Mouse (Mus musculus) CH12.LX (cell line): ENCODE data around the gene Padi1. TPM values are rescaled to one million over a fixed set of nuclear protein-coding genes. Genes with fewer than 3 reads are reported as not detected.

Experiments used
- DNase-seq: peaks from one replicate; pipeline ENCODE4 v3.0.0-alpha.2; 2013; ENCODE audit errors: extremely low read depth
- H3K27ac ChIP-seq: 2 replicates; pipeline ENCODE4 v1.5.1; 2012; ENCODE audit warnings: low read depth, mild to moderate bottlenecking, control low read depth, moderate library complexity; ENCODE audit not compliant: insufficient read depth
- H3K27me3 ChIP-seq: replicated peaks from 2 replicates; pipeline ENCODE3; 2012; ENCODE audit warnings: inconsistent platforms
- H3K36me3 ChIP-seq, 2 experiments: replicated peaks in 1 of 2; 2 replicates each; pipeline versions ENCODE3 to v1.6.1; 2012; ENCODE audit warnings: inconsistent platforms in 1 of 2, low read length in 1 of 2, mild to moderate bottlenecking in 1 of 2, mixed read lengths in 1 of 2, moderate library complexity in 1 of 2; ENCODE audit not compliant: control insufficient read depth in 1 of 2, insufficient read depth in 1 of 2
- H3K4me1 ChIP-seq, 2 experiments: 2 replicates each; pipeline ENCODE4 v1.6.1; 2012; ENCODE audit warnings: inconsistent platforms in 1 of 2, moderate library complexity in 1 of 2; ENCODE audit not compliant: insufficient read depth in 2 of 2, control insufficient read depth in 1 of 2
- H3K4me2 ChIP-seq: 2 replicates; pipeline ENCODE4 v1.6.1; 2012; ENCODE audit warnings: low read depth, mild to moderate bottlenecking, control low read depth; ENCODE audit not compliant: poor library complexity, insufficient read depth, severe bottlenecking
- H3K4me3 ChIP-seq, 3 experiments: fragments of 150-350 bp in 1 of 3; sonication (generic) in 1 of 3; replicated peaks in 1 of 3; 2 replicates each; pipeline versions ENCODE3 to v1.5.1; 2011 to 2012; ENCODE audit warnings: low read depth in 2 of 3, low read length in 2 of 3, mild to moderate bottlenecking in 2 of 3, moderate library complexity in 2 of 3, control low read depth in 1 of 3, improper control_type of control experiment in 1 of 3, inconsistent platforms in 1 of 3, mixed read lengths in 1 of 3; ENCODE audit not compliant: poor library complexity in 1 of 3
- H3K79me2 ChIP-seq: replicated peaks from 2 replicates; pipeline ENCODE4 v1.6.1; 2012; ENCODE audit warnings: mild to moderate bottlenecking, moderate library complexity; ENCODE audit not compliant: control insufficient read depth, poor library complexity, insufficient read depth, severe bottlenecking; ENCODE audit errors: extremely low read depth
- H3K9ac ChIP-seq: 2 replicates; pipeline ENCODE4 v1.6.1; 2012; ENCODE audit warnings: low read depth, mild to moderate bottlenecking, control low read depth, moderate library complexity; ENCODE audit not compliant: insufficient read depth
- H3K9me3 ChIP-seq: replicated peaks from 2 replicates; pipeline ENCODE3; 2012; ENCODE audit warnings: low read length, inconsistent platforms, mixed read lengths
- BHLHE40 ChIP-seq: IDR thresholded peaks from 2 replicates; pipeline ENCODE4 v1.6.1; 2011; ENCODE audit warnings: mild to moderate bottlenecking, low read depth, low read length, improper control_type of control experiment
- CHD1 ChIP-seq: IDR thresholded peaks from 2 replicates; pipeline ENCODE4 v1.6.1; 2012; ENCODE audit warnings: low read depth, low read length, improper control_type of control experiment, inconsistent platforms
- CHD2 ChIP-seq: IDR thresholded peaks from 2 replicates; pipeline ENCODE4 v1.6.1; 2011; ENCODE audit warnings: low read length, improper control_type of control experiment
- EP300 ChIP-seq: IDR thresholded peaks from 2 replicates; pipeline ENCODE4 v1.6.1; 2011; ENCODE audit warnings: low read length, improper control_type of control experiment
- JUN ChIP-seq: IDR thresholded peaks from 2 replicates; pipeline ENCODE4 v1.6.1; 2011; ENCODE audit warnings: low read depth, mild to moderate bottlenecking, low read length, improper control_type of control experiment, moderate library complexity; ENCODE audit not compliant: insufficient read depth
- JUND ChIP-seq: conservative IDR thresholded peaks from 2 replicates; pipeline ENCODE4 v1.6.1; 2011; ENCODE audit warnings: low read depth, low read length, improper control_type of control experiment
- MAX ChIP-seq: IDR thresholded peaks from 2 replicates; pipeline ENCODE4 v1.6.1; 2011; ENCODE audit warnings: low read length, improper control_type of control experiment
- MEF2A ChIP-seq: IDR thresholded peaks from 2 replicates; pipeline ENCODE4 v1.6.1; 2014; ENCODE audit warnings: low read depth, mild to moderate bottlenecking, inconsistent platforms, low read length, improper control_type of control experiment, borderline replicate concordance
- MYC ChIP-seq: IDR thresholded peaks from 2 replicates; pipeline ENCODE4 v1.6.1; 2011; ENCODE audit warnings: low read depth, mild to moderate bottlenecking, improper control_type of control experiment, low read length
- RCOR1 ChIP-seq: conservative IDR thresholded peaks from 2 replicates; pipeline ENCODE4 v1.6.1; 2012; ENCODE audit warnings: low read depth, mild to moderate bottlenecking, inconsistent platforms, low read length, improper control_type of control experiment
- TBP ChIP-seq: conservative IDR thresholded peaks from 2 replicates; pipeline ENCODE4 v1.6.1; 2011; ENCODE audit warnings: low read depth, low read length, improper control_type of control experiment
- USF2 ChIP-seq: conservative IDR thresholded peaks from 2 replicates; pipeline ENCODE4 v1.6.1; 2011; ENCODE audit warnings: low read depth, low read length, improper control_type of control experiment
- ZKSCAN1 ChIP-seq: IDR thresholded peaks from 2 replicates; pipeline ENCODE4 v1.6.1; 2012; ENCODE audit warnings: low read depth, inconsistent platforms, low read length, improper control_type of control experiment, borderline replicate concordance
- ZMIZ1 ChIP-seq: IDR thresholded peaks from 2 replicates; pipeline ENCODE4 v1.6.1; 2012; ENCODE audit warnings: low read depth, mild to moderate bottlenecking, inconsistent platforms, low read length, improper control_type of control experiment
- dilution Hi-C: fragments of 300-500 bp; cut with MboI; formaldehyde crosslinking; loops from 2 replicates; pipeline ENCODE4 v1.14.3; 2020; ENCODE audit warnings: low sequenced_read_pairs; ENCODE audit not compliant: extremely low pct_unique_long_range_greater_than_20kb, extremely low pct_ligation_motif_present
- in situ Hi-C: fragments of 300-500 bp; cut with MboI; formaldehyde crosslinking; loops from 3 replicates; pipeline ENCODE4 v1.14.3; 2019; ENCODE audit warnings: low sequenced_read_pairs, low pct_ligation_motif_present, low pct_unique_long_range_greater_than_20kb, mixed read lengths
- polyA plus RNA-seq: library from polyadenylated mRNA; unstranded; fragments of >175 nt; gene quantifications from 2 replicates; pipeline ENCODE4 v1.2.1, GENCODE M21; 2012; ENCODE audit warnings: low read depth; ENCODE audit not compliant: insufficient read length
- total RNA-seq, 2 experiments: library from RNA; depleted of rRNA; stranded (reverse); fragments of 300-350 nt in 1 of 2; fragments of >200 nt in 1 of 2; gene quantifications; 2 replicates each; pipeline ENCODE4 v1.2.3; 2012 to 2014

Padi1 gene
- total and polyA plus RNA-seq, 3 experiments, result 0.04 TPM; not detected in 2

DNA sequence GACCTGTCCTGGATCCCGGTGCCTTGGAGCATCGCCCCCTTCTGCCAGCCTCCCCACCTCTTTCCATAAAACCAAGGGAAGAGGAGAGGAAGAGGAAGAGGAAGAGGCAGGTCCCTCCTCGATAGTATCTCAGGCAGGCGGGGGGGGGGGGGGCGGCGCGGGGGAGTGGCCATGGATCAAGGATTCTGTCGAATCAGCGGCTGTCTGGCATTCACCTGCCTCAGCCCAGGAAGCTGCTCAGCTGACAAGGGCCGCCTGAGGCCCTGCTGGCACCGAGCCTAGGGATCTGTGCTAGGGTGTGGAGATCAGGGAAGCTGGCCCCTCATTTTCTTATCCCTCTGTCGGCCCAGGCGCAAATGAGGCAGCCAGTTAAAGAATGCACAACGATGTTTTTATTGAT is 33.0 kb downstream of the Padi1 start:
- H3K27ac ChIP-seq, result no peak overlapping the region
- in situ Hi-C loops (no loop called here), dilution Hi-C loops (no loop called here)
- peaks cover 3 to 8% of the 10 kb centered on the region in 2 experiments; a peak in 1 of 4 replicates for H3K4me1 ChIP-seq
- H3K9ac ChIP-seq, result no peak overlapping the region
- H3K4me3 ChIP-seq, result no peak overlapping the region
- H3K9me3 ChIP-seq, result peaks cover 3% of the 10 kb centered on the region
- no peak for DNase-seq
- H3K36me3 ChIP-seq, result no peaks in the 10 kb centered on the region
- no peak for TF ChIP-seq BHLHE40
- no peak for TF ChIP-seq MEF2A
- TF ChIP-seq CHD2, result no peak
- TF ChIP-seq ZKSCAN1, result no peak
- TF ChIP-seq TBP, result no peak
- TF ChIP-seq CHD1, result no peak
- no peak for TF ChIP-seq ZMIZ1
- no peak for TF ChIP-seq MYC
- TF ChIP-seq RCOR1, result no peak
- no peak for TF ChIP-seq JUND
- TF ChIP-seq USF2, result no peak
- no peak for TF ChIP-seq EP300
- TF ChIP-seq JUN, result no peak
- no peaks in the 10 kb centered on the region for H3K79me2 ChIP-seq
- H3K27me3 ChIP-seq, result peaks cover 61% of the 10 kb centered on the region
- H3K4me2 ChIP-seq, result no peak overlapping the region

DNA sequence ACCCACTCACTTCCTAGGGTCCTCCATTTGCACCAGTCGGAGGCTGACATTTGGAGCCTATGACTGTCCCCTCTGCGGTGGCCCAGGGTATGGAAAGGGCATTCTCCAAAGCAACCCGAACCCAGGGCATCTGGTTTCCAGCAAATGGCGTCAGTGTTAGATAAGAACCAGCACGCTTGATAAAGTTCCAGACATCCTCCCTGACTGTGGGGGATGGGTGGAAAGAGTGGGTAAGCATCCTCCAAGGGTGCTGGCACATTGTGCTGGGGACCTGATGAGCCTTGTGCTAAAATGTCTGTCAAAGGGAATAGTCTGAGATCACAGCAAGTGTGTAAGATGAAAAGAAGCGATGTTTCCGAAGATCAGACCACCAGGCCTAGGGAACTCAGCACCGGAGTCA is 33.4 kb downstream of the Padi1 start:
- in situ Hi-C loops (no loop called here), dilution Hi-C loops (no loop called here)
- no peaks in the 10 kb centered on the region for H3K9me3 ChIP-seq
- H3K4me2 ChIP-seq, result no peak overlapping the region
- no peaks in the 10 kb centered on the region for H3K36me3 ChIP-seq
- no peak overlapping the region for H3K27ac ChIP-seq
- DNase-seq, result no peak
- peaks cover 3 to 8% of the 10 kb centered on the region in 2 experiments; a peak in 1 of 4 replicates for H3K4me1 ChIP-seq
- H3K79me2 ChIP-seq, result no peaks in the 10 kb centered on the region
- H3K27me3 ChIP-seq, result peaks cover 65% of the 10 kb centered on the region
- H3K9ac ChIP-seq, result no peak overlapping the region
- no peak for TF ChIP-seq EP300
- no peak for TF ChIP-seq MAX
- TF ChIP-seq JUND, result no peak
- no peak for TF ChIP-seq ZKSCAN1
- H3K4me3 ChIP-seq, result no peak overlapping the region
